8 mouse cellular contexts compared by ENCODE assay signal in the genomic region with DNA sequence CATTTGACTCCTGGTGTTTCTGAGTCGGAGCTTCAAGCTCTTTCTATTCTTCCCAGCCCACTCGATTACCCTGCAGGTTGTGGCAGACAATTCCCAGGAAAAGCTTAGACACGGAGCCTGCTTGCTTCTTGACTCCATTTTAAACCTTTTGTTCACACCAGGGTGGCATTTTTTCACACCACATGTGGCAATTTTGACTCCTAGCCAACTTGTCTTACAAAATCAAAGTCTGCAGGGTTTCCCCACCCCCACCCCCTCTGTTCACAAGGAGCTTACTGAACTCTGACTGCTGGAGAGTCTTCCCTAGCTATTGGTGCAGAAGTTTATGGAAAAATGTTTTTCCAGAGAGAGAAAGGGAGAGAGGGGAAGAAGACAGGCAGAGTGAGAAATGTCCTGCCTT.
DNase-seq lines count a peak whose midpoint lies in the region; ATAC-seq and TF ChIP-seq lines count a peak whose summit lies in the region.

No protein-coding gene starts in this region.

- peak overlapping the region; percentile 29; the same call in 1 of the 2 replicates for H3K4me3 ChIP-seq in embryonic facial prominence, embryonic 10.5 days
- peak overlapping the region; percentile 25 for H3K4me3 ChIP-seq in heart, embryonic 13.5 days
- H3K4me3 ChIP-seq in myocyte, result no peak overlapping the region

- no peak overlapping the region for H3ac ChIP-seq in myocyte (ENCODE audit: control insufficient read depth, insufficient read length)

- no peak for TF ChIP-seq POLR2A in myocyte (IDR thresholded peaks at IDR 0.05; ENCODE audit: insufficient read length, low read depth)

- ATAC-seq in heart, embryonic 13.5 days (ENCODE audit: extremely low read depth, insufficient number of reproducible peaks, low FRiP score, low TSS enrichment), result no peak
- ATAC-seq in CD4-positive, CD25-positive, alpha-beta regulatory T cell, adult 4 months, result no peak

- H3K4me2 ChIP-seq in heart, embryonic 13.5 days, result peak overlapping the region; percentile 63
- H3K4me2 ChIP-seq in myocyte (ENCODE audit: low read depth), result peak overlapping the region; percentile 54

- peak overlapping the region; percentile 74 for H3K9ac ChIP-seq in heart, embryonic 13.5 days

- peaks cover 52% of the 10 kb centered on the region for H3K4me1 ChIP-seq in embryonic facial prominence, embryonic 10.5 days
- H3K4me1 ChIP-seq in heart, embryonic 13.5 days, result peaks cover 46% of the 10 kb centered on the region

- no peaks in the 10 kb centered on the region for H3K36me3 ChIP-seq in embryonic facial prominence, embryonic 10.5 days (replicated peaks)
- no peaks in the 10 kb centered on the region for H3K36me3 ChIP-seq in heart, embryonic 13.5 days
- H3K36me3 ChIP-seq in myocyte (ENCODE audit: control insufficient read depth, insufficient read depth), result no peaks in the 10 kb centered on the region

- peak overlapping the region; percentile 58 for H3K27ac ChIP-seq in embryonic facial prominence, embryonic 10.5 days (replicated peaks)
- H3K27ac ChIP-seq in heart, embryonic 13.5 days (replicated peaks), result peak overlapping the region; percentile 66

- no peaks in the 10 kb centered on the region for H3K27me3 ChIP-seq in embryonic facial prominence, embryonic 10.5 days (replicated peaks; ENCODE audit: low read depth, poor library complexity, severe bottlenecking)
- no peaks in the 10 kb centered on the region for H3K27me3 ChIP-seq in heart, embryonic 13.5 days (replicated peaks)
- no peaks in the 10 kb centered on the region for H3K27me3 ChIP-seq in myocyte (ENCODE audit: control insufficient read depth, insufficient read depth, insufficient read length)

- H3K9me3 ChIP-seq in embryonic facial prominence, embryonic 10.5 days, result no peaks in the 10 kb centered on the region
- H3K9me3 ChIP-seq in heart, embryonic 13.5 days, result no peaks in the 10 kb centered on the region

- no peaks in the 10 kb centered on the region for H3K79me2 ChIP-seq in myocyte (ENCODE audit: control insufficient read depth, insufficient read depth)

- DNase-seq in layer of hippocampus, adult 11-12 months (ENCODE audit: low spot score), result peak; percentile 61
- no peak for DNase-seq in layer of hippocampus, adult 9-10 months (ENCODE audit: low spot score)
- peak; percentile 47 for DNase-seq in embryonic facial prominence, embryonic 10.5 days (ENCODE audit: low spot score)
- DNase-seq in layer of hippocampus, postnatal 36 days, result peak; percentile 37 to 50
- DNase-seq in urinary bladder, postnatal 4 days (ENCODE audit: low spot score in 2 of 2), result no peak

- 7% methylated on average over 3 of the region's 3 CpGs for WGBS in embryonic facial prominence, embryonic 10.5 days
- 6% methylated on average over 3 of the region's 3 CpGs for WGBS in heart, embryonic 13.5 days

TF ChIP-seq in myocyte, 11 proteins besides CTCF, POLR2A, EP300 and RAD21:
- TF ChIP-seq USF1 (IDR thresholded peaks at IDR 0.05; ENCODE audit: low read depth), result no peak
- TF ChIP-seq E2F4 (IDR thresholded peaks at IDR 0.05; ENCODE audit: insufficient read depth), result no peak
- no peak for TF ChIP-seq MYOG (IDR thresholded peaks at IDR 0.05; ENCODE audit: control insufficient read depth in 1 of 3, insufficient read depth in 1 of 3, insufficient read length in 2 of 3, low read depth in 2 of 3)
- no peak for TF ChIP-seq TCF3 (IDR thresholded peaks at IDR 0.05; ENCODE audit: insufficient read length, low read depth)
- TF ChIP-seq REST (IDR thresholded peaks at IDR 0.05; ENCODE audit: insufficient read depth, insufficient read length), result no peak

Comparison
In these comparisons a context has a peak if more than half of its experiments do, and no peak if none do; other contexts are left out.
1. DNase-seq: peak in layer of hippocampus, adult 11-12 months (single experiment), embryonic facial prominence, embryonic 10.5 days (single experiment) and layer of hippocampus, postnatal 36 days (2 of 2); none in layer of hippocampus, adult 9-10 months (single experiment) and urinary bladder, postnatal 4 days (0 of 2).